Mouse (Mus musculus): ENCODE results near the gene Arrdc2.

GRCm38 (mm10) chr8:70885612-70886011, 46.1 kb upstream of the Arrdc2 start:
- TF ChIP-seq CTCF (IDR thresholded peaks at IDR 0.05; ENCODE audit: control insufficient read depth, insufficient read depth, low read length) (no peak), POLR2A (IDR thresholded peaks at IDR 0.05; ENCODE audit: borderline replicate concordance, control insufficient read depth, low read depth, low read length) (no peak)

Measured in bone marrow, adult 2 months (tissue).